Mouse (Mus musculus) bone marrow, adult 2 months (tissue): ENCODE measurements around the gene Ttc3.

Source experiments
- CTCF ChIP-seq: fragments of 200-500 bp; IDR thresholded peaks from 2 replicates; pipeline ENCODE4 v1.5.1; 2011; ENCODE audit warnings: low read length, control low read depth; ENCODE audit not compliant: control insufficient read depth, insufficient read depth
- POLR2A ChIP-seq: fragments of 200-500 bp; IDR thresholded peaks from 2 replicates; pipeline ENCODE4 v1.6.1; 2011; ENCODE audit warnings: low read depth, mild to moderate bottlenecking, control low read depth, low read length, borderline replicate concordance; ENCODE audit not compliant: control insufficient read depth

DNA sequence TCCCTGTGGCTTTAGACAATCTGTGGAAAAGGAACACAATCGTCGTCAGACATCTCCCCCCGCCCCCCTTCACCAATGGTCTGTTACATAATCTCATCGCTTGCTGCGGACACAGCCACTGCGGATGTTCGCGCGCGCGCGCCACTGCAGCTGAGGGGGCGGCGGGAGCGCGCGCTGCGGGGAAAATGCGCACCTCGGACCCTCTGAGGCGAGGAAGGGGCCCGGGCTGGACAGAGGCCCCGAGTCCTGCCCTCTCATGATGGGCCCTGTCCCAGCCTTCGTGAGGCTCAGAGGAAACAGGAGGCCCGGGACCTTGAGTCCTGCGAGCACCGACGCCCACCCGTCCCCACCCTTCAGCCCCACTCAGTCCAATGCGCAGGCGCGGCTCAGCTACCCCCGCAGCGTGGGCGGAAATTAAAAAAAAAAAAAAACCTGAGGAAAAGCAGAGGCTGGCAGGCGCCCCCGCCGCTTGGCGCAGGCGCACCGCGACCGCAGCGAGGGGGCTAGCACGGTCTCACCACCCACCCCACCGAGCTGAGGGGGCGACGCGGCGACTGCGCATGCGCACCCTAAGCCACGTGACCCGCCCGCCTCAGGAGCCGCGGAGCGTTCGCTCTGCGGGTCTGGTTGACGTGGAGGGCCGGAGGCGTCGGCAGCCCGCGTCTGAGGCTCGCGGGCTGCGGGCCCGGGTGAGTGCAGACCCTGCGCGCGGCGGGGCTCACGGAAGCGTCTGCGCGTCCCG, at the start of gene Ttc3:
- TF ChIP-seq CTCF = no peak
- TF ChIP-seq POLR2A = no peak
